In the genomic region with DNA sequence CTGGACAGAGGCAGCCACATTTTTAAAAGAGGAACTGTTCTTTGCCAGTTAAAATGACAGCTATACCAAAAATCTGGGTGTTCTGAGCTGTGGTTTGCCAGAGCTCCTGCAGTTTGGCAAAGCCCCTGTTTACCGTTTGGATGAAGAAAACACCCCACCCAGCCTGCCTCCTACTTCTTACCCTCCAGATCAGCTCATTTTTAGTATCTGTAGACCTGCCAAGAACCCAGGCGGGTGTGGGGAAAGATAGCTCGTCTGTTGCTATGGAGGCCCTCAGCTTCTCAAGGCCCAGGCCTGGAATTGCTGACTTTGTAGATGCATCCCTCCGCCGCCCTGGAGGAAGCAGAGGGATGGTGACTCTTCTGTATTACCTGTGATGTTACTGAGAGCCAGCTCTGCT, we compare ENCODE assay signal across 16 mouse cellular contexts.
DNase-seq lines count a peak whose midpoint lies in the region; ATAC-seq and TF ChIP-seq lines count a peak whose summit lies in the region.
"Had no signal": no experiment of that assay in that cellular context is flagged by ENCODE, and none has a peak within 500 bp of the region (broad histone marks: within the 10 kb centered on the region; RNA-seq: fewer than 3 reads in every experiment).

No protein-coding gene starts in this region.

- no peaks in the 10 kb centered on the region for H3K27me3 ChIP-seq in heart, postnatal 0 days (ENCODE audit: control insufficient read depth, insufficient read depth, low read length)
- H3K27me3 ChIP-seq in hindbrain, postnatal 0 days (ENCODE audit: insufficient read depth, low read length): no peaks in the 10 kb centered on the region
- H3K27me3 ChIP-seq: kidney, embryonic 15.5 days had no signal

- no peaks in the 10 kb centered on the region for H3K36me3 ChIP-seq in heart, postnatal 0 days (replicated peaks; ENCODE audit: control insufficient read depth, insufficient read depth, low read length)
- no peaks in the 10 kb centered on the region for H3K36me3 ChIP-seq in hindbrain, postnatal 0 days (ENCODE audit: insufficient read depth, low read length)
- H3K36me3 ChIP-seq: G1E; kidney, embryonic 15.5 days had no signal

- peaks cover 17% of the 10 kb centered on the region for H3K4me1 ChIP-seq in heart, postnatal 0 days (ENCODE audit: control insufficient read depth, insufficient read depth)
- no peaks in the 10 kb centered on the region for H3K4me1 ChIP-seq in hindbrain, postnatal 0 days (ENCODE audit: insufficient read depth, low read length)
- H3K4me1 ChIP-seq: kidney, embryonic 15.5 days had no signal

- no peak for DNase-seq in heart, postnatal 0 days (ENCODE audit: low spot score)
- DNase-seq in heart, postnatal 25 days (ENCODE audit: low spot score): no peak
- DNase-seq in frontal cortex, postnatal 14 days (ENCODE audit: low spot score in 2 of 2): peak; percentile 60 to 61
- DNase-seq in left cerebral cortex, adult 2 months (ENCODE audit: extremely low spot score in 1 of 2, low spot score in 2 of 2): peak; percentile 62 to 65
- peak; percentile 78 for DNase-seq in right cerebral cortex, postnatal 25 days
- no peak for DNase-seq in spleen, postnatal 10 days (ENCODE audit: low spot score in 2 of 2)
- no peak for DNase-seq in kidney, postnatal 10 days
- no peak for DNase-seq in hindbrain, postnatal 0 days (ENCODE audit: low spot score)
- DNase-seq: cerebellum, adult 2 months; gastrocnemius, adult 2 months; lung, embryonic 14.5 days; thymus, postnatal 14 days had no signal

- H3K9me3 ChIP-seq in heart, postnatal 0 days (replicated peaks; ENCODE audit: control insufficient read depth, low read length): no peaks in the 10 kb centered on the region
- H3K9me3 ChIP-seq in hindbrain, postnatal 0 days (ENCODE audit: low read length): no peaks in the 10 kb centered on the region
- H3K9me3 ChIP-seq: G1E; kidney, embryonic 15.5 days had no signal

- no peak overlapping the region for H3K4me3 ChIP-seq in heart, postnatal 0 days (ENCODE audit: low read depth, low read length)
- H3K4me3 ChIP-seq in left cerebral cortex, adult 2 months: no peak overlapping the region
- no peak overlapping the region for H3K4me3 ChIP-seq in hindbrain, postnatal 0 days (ENCODE audit: low read length)
- H3K4me3 ChIP-seq: gastrocnemius, adult 2 months; kidney, embryonic 15.5 days; megakaryocyte, embryonic 14.5 days; myocyte had no signal

- WGBS in heart, postnatal 0 days: 41% methylated on average over 5 of the region's 5 CpGs
- 57% methylated on average over 5 of the region's 5 CpGs for WGBS in hindbrain, postnatal 0 days

- H3K27ac ChIP-seq in heart, postnatal 0 days (ENCODE audit: low read depth): 0 out of 2 replicates have a peak overlapping the region, but pooled peaks have one; percentile 6
- peak overlapping the region; percentile 86 for H3K27ac ChIP-seq in left cerebral cortex, adult 2 months
- H3K27ac ChIP-seq in hindbrain, postnatal 0 days: no peak overlapping the region
- H3K27ac ChIP-seq: gastrocnemius, adult 2 months; kidney, embryonic 15.5 days had no signal

- TF ChIP-seq EP300 in heart, postnatal 0 days (IDR thresholded peaks at IDR 0.05; ENCODE audit: low read depth): no peak

- no peak overlapping the region for H3K4me2 ChIP-seq in heart, postnatal 0 days (ENCODE audit: low read depth, low read length)
- H3K4me2 ChIP-seq in hindbrain, postnatal 0 days (ENCODE audit: low read depth, low read length): no peak overlapping the region
- H3K4me2 ChIP-seq: kidney, embryonic 15.5 days; lung, embryonic 14.5 days had no signal

- ATAC-seq in heart, postnatal 0 days (ENCODE audit: insufficient read depth, low read depth): no peak
- no peak for ATAC-seq in hindbrain, postnatal 0 days

- intact Hi-C loops in heart, postnatal 25 days (cut with DNase I): no loop called here
- intact Hi-C loops in left cerebral cortex, adult 2 months (cut with DNase I): no loop called here

- no peak overlapping the region for H3K9ac ChIP-seq in heart, postnatal 0 days (replicated peaks; ENCODE audit: low read depth, low read length)
- no peak overlapping the region for H3K9ac ChIP-seq in hindbrain, postnatal 0 days (replicated peaks; ENCODE audit: low read length)
- H3K9ac ChIP-seq: kidney, embryonic 15.5 days; lung, embryonic 14.5 days had no signal

- no peak for TF ChIP-seq CTCF in heart, postnatal 0 days (IDR thresholded peaks at IDR 0.05; ENCODE audit: low read depth)
- TF ChIP-seq CTCF in left cerebral cortex, adult 2 months (IDR thresholded peaks at IDR 0.05): no peak
- TF ChIP-seq CTCF in hindbrain, postnatal 0 days (IDR thresholded peaks at IDR 0.05; ENCODE audit: low read depth): no peak

Comparison
In these comparisons a context has a peak if more than half of its experiments do, and no peak if none do; other contexts are left out.
1. DNase-seq: peak in frontal cortex, postnatal 14 days (2 of 2), left cerebral cortex, adult 2 months (2 of 2) and right cerebral cortex, postnatal 25 days (single experiment); none in heart, postnatal 0 days (single experiment), heart, postnatal 25 days (single experiment), spleen, postnatal 10 days (0 of 2), kidney, postnatal 10 days (single experiment) and hindbrain, postnatal 0 days (single experiment).